Mouse (Mus musculus) hindbrain, embryonic 10.5 days (tissue): ENCODE data around the gene Trim69. TPM values are rescaled to one million over a fixed set of nuclear protein-coding genes. Genes with fewer than 3 reads are reported as not detected.

Source experiments
- DNase-seq: peaks from one replicate; pipeline ENCODE4 v3.0.0-alpha.2; 2017; ENCODE audit warnings: low spot score
- H3K27ac ChIP-seq: fragments of 300-500 bp; sonication (generic); 2 replicates; pipeline ENCODE4 v1.5.1; 2016; ENCODE audit warnings: mild to moderate bottlenecking, moderate library complexity
- H3K27me3 ChIP-seq: fragments of 300-500 bp; sonication (generic); 2 replicates; pipeline ENCODE4 v1.6.1; 2016; ENCODE audit warnings: mild to moderate bottlenecking; ENCODE audit not compliant: poor library complexity, insufficient read depth, severe bottlenecking
- H3K36me3 ChIP-seq: fragments of 300-500 bp; sonication (generic); 2 replicates; pipeline ENCODE4 v1.6.1; 2016; ENCODE audit warnings: mild to moderate bottlenecking, moderate library complexity
- H3K4me1 ChIP-seq: fragments of 300-500 bp; sonication (generic); replicated peaks from 2 replicates; pipeline ENCODE4 v1.6.1; 2016; ENCODE audit warnings: mild to moderate bottlenecking
- H3K4me3 ChIP-seq: fragments of 300-500 bp; sonication (generic); 2 replicates; pipeline ENCODE4 v1.5.1; 2016; ENCODE audit warnings: mild to moderate bottlenecking, moderate library complexity
- H3K9me3 ChIP-seq: fragments of 300-500 bp; sonication (generic); 2 replicates; pipeline ENCODE4 v1.6.1; 2016; ENCODE audit warnings: mild to moderate bottlenecking, moderate library complexity
- WGBS: fragments of 180-500 bp; shearing (Covaris S2); methylation state at CpG from one replicate; pipeline ENCODE4 v1.1.7; 2016; 5-methylcytosine and 5-hydroxymethylcytosine counted together
- polyA plus RNA-seq: library from polyadenylated mRNA; unstranded; fragments of >200 nt; fragmentation: Nextera tagmentation; extraction: Ambion mirVana; gene quantifications from 2 replicates; pipeline ENCODE4 v1.2.1, GENCODE M21; 2016

Trim69 gene
- 0.09 TPM in 1 of 2 replicates, not detected in the other for polyA plus RNA-seq

DNA sequence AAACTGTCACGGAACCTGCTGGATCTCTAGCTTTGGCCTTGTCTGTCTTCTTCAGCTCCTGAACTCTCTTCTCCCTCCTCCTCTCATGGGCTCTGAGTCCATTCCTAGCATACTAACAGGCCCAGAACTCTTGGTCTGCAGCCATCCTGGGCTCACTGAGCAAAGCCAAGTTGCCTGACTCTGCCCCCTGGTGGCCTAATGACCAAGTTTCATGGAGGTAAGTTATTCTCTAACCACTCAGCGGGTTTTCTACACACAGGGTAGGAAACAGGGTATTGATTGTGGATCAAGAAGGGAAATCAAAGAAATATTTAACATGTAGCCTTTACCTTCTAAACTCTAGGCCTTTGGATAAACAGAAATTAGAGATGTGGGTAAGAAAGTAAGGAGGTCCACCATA is at the start of gene Trim69:
TSS of gene Trim69 (plus strand) at position 21 of the 400 bp plus-strand sequence.
- WGBS, result 43% methylated on average over 2 of the region's 2 CpGs
- no peak within 1 kb of the TSS for H3K4me3 ChIP-seq
- H3K27ac ChIP-seq, result no peak within 1 kb of the TSS
- H3K36me3 ChIP-seq, result no peaks in the 10 kb centered on the region; the same call in 1 of the 2 replicates
- DNase-seq, result peak; percentile 81
- H3K4me1 ChIP-seq, result no peaks in the 10 kb centered on the region
- H3K9me3 ChIP-seq, result no peaks in the 10 kb centered on the region
- no peaks in the 10 kb centered on the region for H3K27me3 ChIP-seq

DNA sequence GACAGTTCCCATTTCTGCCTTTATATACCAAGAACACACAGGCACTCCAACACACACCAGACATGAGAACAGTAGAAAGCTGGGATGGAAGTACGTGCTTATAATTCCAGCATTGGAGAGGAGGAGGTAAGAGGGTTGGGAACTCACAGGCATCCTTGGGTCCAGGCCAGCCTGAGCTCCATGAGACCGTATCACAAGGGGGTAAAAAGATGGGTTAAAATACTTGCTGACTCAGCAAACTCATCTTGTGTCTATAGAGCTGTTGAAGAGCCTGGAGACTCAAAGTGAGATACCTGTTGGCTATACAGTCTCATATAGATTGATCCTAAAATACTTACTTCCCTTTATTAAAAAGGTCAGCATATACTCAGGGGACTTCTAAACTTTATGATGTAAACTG is 43.6 kb upstream of the Trim69 start:
- no peaks in the 10 kb centered on the region for H3K9me3 ChIP-seq
- peak overlapping the region; percentile 98 for H3K27ac ChIP-seq
- H3K4me1 ChIP-seq, result peaks cover 23% of the 10 kb centered on the region
- peak overlapping the region; percentile 88 for H3K4me3 ChIP-seq
- DNase-seq, result no peak
- 88% methylated on average over 2 of the region's 2 CpGs for WGBS
- H3K36me3 ChIP-seq, result peaks cover 22% of the 10 kb centered on the region
- no peaks in the 10 kb centered on the region for H3K27me3 ChIP-seq

DNA sequence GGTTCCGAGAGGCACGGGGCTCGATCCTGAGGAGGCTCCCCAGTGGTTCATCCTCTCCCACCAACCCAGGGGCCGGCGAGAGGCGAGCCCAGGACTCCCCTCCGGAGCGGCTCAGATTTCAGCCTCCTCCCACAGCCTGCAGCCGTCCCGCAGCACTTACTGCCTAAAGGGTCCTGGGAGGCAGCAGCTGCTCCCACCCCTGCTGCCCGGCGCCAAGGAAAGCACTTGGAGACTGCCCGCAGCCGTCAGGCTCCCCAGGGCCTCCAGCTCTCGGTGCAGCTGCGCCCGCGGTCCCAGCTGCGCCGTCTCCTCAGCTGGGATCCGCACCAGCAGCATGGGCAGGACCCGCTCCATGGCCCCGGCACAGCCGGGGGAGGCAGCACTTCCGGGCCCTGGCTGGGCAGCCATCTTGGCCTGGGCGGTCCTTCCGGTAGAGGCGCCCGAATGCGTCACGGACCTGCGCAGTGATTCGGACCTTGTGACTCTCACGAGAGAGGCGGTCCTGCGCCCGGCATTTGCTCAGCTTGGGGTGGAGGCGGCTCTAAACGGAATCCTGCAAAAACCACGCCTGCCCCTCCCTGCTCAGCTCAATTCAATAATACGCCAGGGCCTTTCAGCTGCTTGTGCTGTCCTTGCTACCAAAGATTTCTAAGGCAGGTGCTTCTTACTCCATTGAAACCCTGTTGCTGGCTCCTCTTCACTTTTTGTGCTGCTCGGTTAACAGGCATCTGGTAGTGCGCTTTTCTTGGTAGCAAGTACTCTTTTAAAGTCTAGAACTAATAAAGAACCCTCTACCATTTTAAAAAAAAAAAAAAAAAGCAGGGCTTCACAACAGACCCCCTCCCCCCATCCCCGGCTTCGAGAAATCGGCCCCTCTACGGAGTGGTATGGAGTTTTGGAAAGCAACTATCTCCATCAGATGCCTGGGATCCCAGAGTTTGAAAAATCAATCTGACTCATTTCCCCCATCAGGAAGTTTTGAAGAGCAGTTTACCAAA is 42.2 kb upstream of the Trim69 start, which contains the start of gene Spg11:
TSS of gene Spg11 (minus strand) at position 426 of the 998 bp plus-strand sequence.
- Histone ChIP-seq H3K9me3 (no peaks in the 10 kb centered on the region), H3K4me1 (peaks cover 23% of the 10 kb centered on the region), H3K27me3 (no peaks in the 10 kb centered on the region), H3K36me3 (peaks cover 14% of the 10 kb centered on the region), H3K4me3 (peak within 1 kb of the TSS; percentile 88), H3K27ac (peak within 1 kb of the TSS; percentile 98)
- peak; percentile 99 for DNase-seq
- under 1% methylated on average over 47 of the region's 47 CpGs for WGBS

DNA sequence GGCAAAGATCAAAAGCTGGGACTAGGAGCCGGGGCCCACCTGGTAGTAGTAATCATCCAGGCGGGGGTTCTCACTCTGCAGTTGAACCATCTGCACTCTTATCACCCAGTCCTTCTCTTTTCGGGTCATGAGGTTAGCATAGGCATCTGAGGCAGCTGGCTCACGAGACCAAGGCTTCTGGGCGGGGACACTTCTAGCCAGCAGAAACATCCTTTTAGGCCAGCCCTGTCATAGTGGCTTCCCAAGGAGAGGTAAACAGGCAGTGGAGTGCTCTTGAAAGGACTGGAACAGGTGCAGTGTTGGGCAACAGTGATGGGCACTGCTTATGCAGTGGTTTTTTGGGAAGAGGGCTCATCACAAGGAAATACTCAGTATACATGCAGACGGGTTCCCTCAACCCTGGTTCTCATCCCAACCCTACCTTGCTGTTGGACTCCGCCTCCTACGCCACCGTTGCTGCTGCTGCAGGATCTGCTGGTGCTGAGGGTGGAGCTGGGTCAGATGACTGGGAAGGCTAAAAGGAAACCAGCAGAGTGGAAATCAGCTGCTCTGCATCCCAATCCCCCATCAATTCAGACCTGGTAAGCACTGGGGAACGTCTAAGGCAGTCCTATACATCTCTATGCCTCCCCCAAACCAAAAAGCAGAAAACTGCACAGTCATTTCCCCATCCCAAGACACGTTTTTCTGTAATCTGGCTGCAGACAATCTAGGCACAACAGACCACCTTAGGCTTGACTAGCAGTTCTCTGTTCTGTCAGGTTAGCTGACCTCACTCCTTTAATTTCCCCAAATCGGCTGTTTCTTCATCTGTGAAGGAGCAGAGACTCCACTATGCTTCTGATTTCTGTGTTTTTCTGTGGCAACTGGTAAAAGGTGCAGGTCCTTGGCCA is 34.6 kb upstream of the Trim69 start:
- no peaks in the 10 kb centered on the region for H3K9me3 ChIP-seq
- H3K4me1 ChIP-seq, result peaks cover 23% of the 10 kb centered on the region
- no peak for DNase-seq
- no peak overlapping the region for H3K27ac ChIP-seq
- no peak overlapping the region for H3K4me3 ChIP-seq
- WGBS, result 52% methylated on average over 12 of the region's 12 CpGs
- H3K27me3 ChIP-seq, result no peaks in the 10 kb centered on the region
- H3K36me3 ChIP-seq, result no peaks in the 10 kb centered on the region

DNA sequence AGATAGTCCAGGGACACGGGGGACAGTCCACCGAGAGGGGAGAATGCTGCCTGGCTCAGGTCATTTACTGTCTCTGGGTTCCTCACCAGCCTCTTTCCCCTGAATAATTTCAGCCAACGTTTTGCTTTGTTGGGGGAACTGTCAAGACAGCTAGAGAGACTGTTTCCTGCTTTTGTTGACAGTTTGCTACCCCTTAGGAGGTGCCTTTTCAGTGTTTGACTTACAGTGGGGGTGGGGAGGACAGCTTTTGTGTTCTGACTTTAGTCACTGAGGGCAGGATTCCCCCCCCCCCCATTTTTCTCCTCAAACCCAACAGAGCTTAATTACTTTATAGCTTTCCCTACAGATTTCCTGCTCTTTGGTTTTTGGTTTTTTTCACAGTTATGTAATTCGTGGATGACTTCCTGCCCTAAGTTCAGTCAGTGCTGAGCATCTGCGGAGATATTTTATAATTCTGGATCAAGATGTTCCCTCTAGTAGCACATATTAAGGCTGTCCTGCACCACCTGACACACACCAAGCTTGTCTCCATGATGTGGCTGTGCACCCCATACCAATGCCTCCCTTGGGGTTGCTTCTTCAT is 33.6 kb upstream of the Trim69 start:
- no peak for DNase-seq
- no peak overlapping the region for H3K4me3 ChIP-seq
- WGBS, result 52% methylated on average over 5 of the region's 5 CpGs
- no peak overlapping the region for H3K27ac ChIP-seq
- no peaks in the 10 kb centered on the region for H3K9me3 ChIP-seq
- no peaks in the 10 kb centered on the region for H3K27me3 ChIP-seq
- H3K36me3 ChIP-seq, result no peaks in the 10 kb centered on the region
- peaks cover 23% of the 10 kb centered on the region for H3K4me1 ChIP-seq

DNA sequence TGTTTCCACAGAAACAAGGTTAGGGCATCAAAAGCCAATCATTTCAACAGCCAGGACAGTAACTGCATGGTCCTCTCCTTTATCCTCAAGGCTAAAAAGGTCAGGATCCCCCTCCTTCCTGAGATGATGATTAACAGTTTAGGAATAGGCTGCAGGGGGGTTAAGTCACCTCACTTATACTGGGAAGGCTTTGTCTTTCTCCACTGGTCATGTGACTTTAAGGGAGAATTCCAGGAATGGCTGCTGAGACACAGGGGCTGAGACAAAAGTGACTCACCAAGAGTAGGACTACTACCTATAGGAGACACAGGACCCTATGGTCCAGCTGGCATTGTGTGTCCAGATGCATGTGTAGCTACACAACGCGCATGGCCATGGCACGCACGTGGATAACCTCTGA is 32.9 kb upstream of the Trim69 start:
- no peaks in the 10 kb centered on the region for H3K36me3 ChIP-seq
- no peak for DNase-seq
- H3K9me3 ChIP-seq, result no peaks in the 10 kb centered on the region
- H3K27me3 ChIP-seq, result no peaks in the 10 kb centered on the region
- H3K4me1 ChIP-seq, result peaks cover 23% of the 10 kb centered on the region
- 92% methylated on average over 4 of the region's 4 CpGs for WGBS
- H3K27ac ChIP-seq, result 0 out of 2 replicates have a peak overlapping the region, but pooled peaks have one; percentile 8
- no peak overlapping the region for H3K4me3 ChIP-seq

DNA sequence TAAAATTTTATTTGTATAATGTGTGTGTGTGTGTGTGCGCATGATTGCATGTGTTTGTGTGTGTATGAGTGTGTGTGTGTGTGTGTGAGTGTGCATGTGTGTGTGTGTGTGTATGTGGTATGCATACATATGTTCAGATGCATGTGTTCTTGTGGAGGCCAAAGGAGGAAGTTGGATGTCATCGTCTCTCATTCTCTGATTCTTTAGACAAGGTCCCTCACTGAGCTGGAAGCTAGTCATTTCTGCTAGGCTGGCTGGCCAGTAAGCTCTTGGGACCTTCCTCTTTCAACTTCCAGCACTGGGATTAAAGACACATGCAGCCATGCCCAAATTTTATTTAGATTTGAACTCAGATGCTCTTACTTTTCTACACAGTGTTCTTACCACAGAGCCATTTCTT is 28.4 kb upstream of the Trim69 start:
- WGBS, result 86% methylated on average over 2 of the region's 2 CpGs
- H3K27ac ChIP-seq, result no peak overlapping the region
- no peak overlapping the region for H3K4me3 ChIP-seq
- DNase-seq, result no peak
- H3K27me3 ChIP-seq, result no peaks in the 10 kb centered on the region
- H3K9me3 ChIP-seq, result no peaks in the 10 kb centered on the region
- peaks cover 8% of the 10 kb centered on the region for H3K4me1 ChIP-seq
- no peaks in the 10 kb centered on the region for H3K36me3 ChIP-seq

DNA sequence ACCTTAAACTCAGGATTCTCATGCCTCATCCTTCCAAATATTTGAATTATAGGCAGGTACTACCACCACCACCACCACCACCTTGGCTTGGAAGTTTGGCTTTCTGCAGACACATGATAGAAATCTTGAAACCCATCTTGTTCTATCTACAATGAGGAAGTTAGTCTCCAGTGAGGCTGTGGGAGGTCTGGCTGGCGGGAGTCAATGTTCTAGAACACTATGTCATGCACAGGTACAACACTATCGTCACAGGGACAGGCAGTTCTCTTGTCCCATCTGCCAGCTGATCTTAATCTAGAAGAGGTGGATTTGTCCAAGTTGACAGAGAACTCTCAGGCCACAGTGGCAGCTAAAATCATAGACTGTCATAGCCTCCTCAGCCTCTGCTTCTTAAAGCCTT is 27.9 kb upstream of the Trim69 start:
- Histone ChIP-seq H3K36me3 (no peaks in the 10 kb centered on the region), H3K9me3 (no peaks in the 10 kb centered on the region), H3K27ac (no peak overlapping the region), H3K4me3 (no peak overlapping the region), H3K27me3 (no peaks in the 10 kb centered on the region), H3K4me1 (peaks cover 2% of the 10 kb centered on the region)
- DNase-seq, result no peak
- WGBS, result 86% methylated on average over 2 of the region's 2 CpGs

DNA sequence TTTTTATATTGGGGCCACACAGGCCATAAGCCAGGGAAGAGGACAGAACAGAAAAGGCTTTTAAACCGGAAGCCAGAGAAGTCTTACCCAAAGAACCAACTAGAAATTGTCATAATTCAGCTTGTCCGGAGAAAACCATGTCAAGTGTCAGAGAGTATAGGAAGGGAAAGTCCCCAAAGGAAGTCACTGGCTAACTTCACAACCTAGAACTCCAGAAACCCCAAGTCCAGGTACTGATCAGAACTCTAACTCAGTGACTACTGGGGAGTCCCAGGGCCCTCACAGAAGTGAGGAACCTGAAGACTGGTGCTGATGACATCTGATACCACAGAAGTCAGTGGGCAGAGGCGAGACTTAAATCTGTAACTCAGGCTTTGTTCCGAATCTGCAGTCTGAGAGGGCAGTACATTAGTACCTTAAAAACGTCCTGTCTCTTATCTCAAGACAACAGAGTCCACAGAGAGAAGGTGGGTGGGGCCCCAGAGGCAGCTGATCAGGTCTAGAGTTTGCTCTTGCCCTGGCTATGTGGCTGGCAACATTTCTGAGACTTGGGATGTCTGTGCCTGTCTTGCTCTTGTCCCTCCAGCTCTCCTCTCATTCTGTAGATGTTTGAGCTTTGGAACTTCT is 22.5 kb upstream of the Trim69 start:
- WGBS, result 66% methylated on average over 5 of the region's 5 CpGs
- Histone ChIP-seq H3K4me3 (no peak overlapping the region), H3K36me3 (no peaks in the 10 kb centered on the region), H3K27ac (no peak overlapping the region), H3K27me3 (no peaks in the 10 kb centered on the region), H3K4me1 (no peaks in the 10 kb centered on the region), H3K9me3 (no peaks in the 10 kb centered on the region)
- no peak for DNase-seq

DNA sequence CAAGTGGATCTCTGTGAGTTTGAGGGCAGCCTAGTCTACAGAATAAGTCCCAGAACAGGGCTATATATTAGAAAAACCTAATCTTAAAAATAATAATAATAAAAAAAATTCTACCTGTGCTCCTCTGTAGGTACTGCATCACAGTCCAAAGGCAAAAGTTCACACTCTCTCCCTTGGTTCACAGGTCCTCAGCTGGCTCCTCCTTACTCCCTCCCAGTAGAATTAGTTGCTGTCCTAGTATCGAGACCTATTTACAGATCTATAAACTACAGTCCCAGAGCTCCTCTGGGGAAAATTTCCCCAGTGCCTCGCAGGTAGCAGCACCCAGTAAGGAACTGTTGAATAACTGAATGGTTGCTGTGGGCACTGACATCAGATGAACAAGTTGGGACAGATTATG is 19.7 kb upstream of the Trim69 start:
- no peak overlapping the region for H3K27ac ChIP-seq
- H3K9me3 ChIP-seq, result no peaks in the 10 kb centered on the region
- 87% methylated on average over 2 of the region's 2 CpGs for WGBS
- no peaks in the 10 kb centered on the region for H3K36me3 ChIP-seq
- H3K27me3 ChIP-seq, result no peaks in the 10 kb centered on the region
- no peaks in the 10 kb centered on the region for H3K4me1 ChIP-seq
- no peak overlapping the region for H3K4me3 ChIP-seq
- DNase-seq, result no peak

DNA sequence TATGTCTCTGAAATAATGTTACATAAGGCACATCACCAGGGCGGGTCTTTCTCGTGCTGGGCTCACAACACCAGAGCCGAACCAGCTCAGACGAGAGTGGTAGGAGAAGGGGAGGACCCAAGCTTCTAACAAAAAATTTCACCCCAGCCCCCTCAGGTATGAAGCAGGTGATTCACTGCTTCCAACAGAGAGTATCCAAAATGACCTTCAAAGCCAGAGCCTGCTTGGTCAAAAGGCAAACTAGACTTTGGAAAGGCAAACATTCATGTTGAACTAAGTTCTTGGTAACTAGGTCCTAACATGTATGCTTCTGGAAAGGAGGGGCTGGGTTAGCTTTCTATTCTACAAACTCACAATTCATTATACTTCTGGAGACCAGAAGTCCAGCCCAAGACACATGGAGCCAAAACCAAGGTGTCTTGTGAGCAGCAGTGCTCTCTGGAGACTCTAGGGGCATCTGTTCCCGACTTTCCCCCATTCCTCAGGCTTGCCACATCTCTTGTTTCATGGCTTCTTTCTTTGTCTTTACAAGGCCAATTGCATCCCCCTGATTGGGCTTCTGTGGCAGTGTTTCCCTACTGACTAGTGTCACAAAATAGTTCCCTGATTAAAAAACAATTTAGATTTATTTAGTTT is 19.1 kb upstream of the Trim69 start:
- H3K4me1 ChIP-seq, result no peaks in the 10 kb centered on the region
- H3K9me3 ChIP-seq, result no peaks in the 10 kb centered on the region
- H3K4me3 ChIP-seq, result no peak overlapping the region
- no peak overlapping the region for H3K27ac ChIP-seq
- no peaks in the 10 kb centered on the region for H3K27me3 ChIP-seq
- no peaks in the 10 kb centered on the region for H3K36me3 ChIP-seq
- 78% methylated on average over 5 of the region's 5 CpGs for WGBS
- no peak for DNase-seq

DNA sequence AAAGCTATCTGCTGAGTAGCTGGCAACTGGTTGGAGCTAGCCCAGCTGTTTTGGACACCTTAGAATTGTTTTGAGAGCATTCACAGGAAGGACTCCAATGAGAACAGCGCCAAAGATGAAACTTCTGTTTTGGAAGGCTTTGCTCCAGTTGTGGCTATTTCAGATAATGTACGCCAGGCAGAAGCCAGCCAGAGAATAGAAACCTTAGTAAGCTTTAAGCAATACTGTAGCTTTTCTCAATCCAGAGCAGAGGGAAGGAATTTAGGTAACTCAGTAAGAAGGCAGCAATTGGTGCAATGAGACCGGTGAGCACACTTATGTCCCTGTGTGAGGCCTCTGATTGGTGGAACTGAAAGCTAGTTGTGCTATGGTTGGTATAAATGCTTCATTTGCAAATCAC is 17.4 kb upstream of the Trim69 start:
- Histone ChIP-seq H3K27ac (no peak overlapping the region), H3K27me3 (no peaks in the 10 kb centered on the region), H3K4me3 (no peak overlapping the region), H3K4me1 (peaks cover 8% of the 10 kb centered on the region), H3K36me3 (no peaks in the 10 kb centered on the region), H3K9me3 (no peaks in the 10 kb centered on the region)
- DNase-seq, result no peak
- 92% methylated on average over 3 of the region's 3 CpGs for WGBS
